Mouse (Mus musculus) limb, embryonic 11.5 days (tissue): ENCODE measurements at regions not wholly inside any gene's neighbourhood (a gene's known extent, or its start where the extent isn't known, plus 50 kb on each side); places are given as distances from the start of the nearest gene placed in this dataset.
A peak's percentile ranks its signal among the peaks of the same experiment; 100 is the strongest.

Source experiments
- ATAC-seq: fragments of 200-750 bp; cut with Nextera tagmentation; 2 replicates; pipeline ENCODE4 v1.8.0; 2017; ENCODE audit warnings: low read depth; ENCODE audit not compliant: insufficient number of reproducible peaks, low FRiP score, low TSS enrichment
- DNase-seq: peaks from one replicate; pipeline ENCODE4 v3.0.0-alpha.2; 2015; ENCODE audit warnings: low spot score
- H3K27ac ChIP-seq: fragments of 300-500 bp; sonication (generic); replicated peaks from 2 replicates; pipeline ENCODE4 v1.5.1; 2014; ENCODE audit warnings: low read depth, mild to moderate bottlenecking, low read length
- H3K27me3 ChIP-seq: fragments of 300-500 bp; sonication (generic); 2 replicates; pipeline ENCODE4 v1.6.1; 2014; ENCODE audit warnings: mild to moderate bottlenecking, low read length, mixed read lengths; ENCODE audit not compliant: control insufficient read depth, insufficient read depth
- H3K36me3 ChIP-seq: fragments of 300-500 bp; sonication (generic); 2 replicates; pipeline ENCODE4 v1.6.1; 2014; ENCODE audit warnings: mild to moderate bottlenecking, low read length, moderate library complexity, mixed read lengths; ENCODE audit not compliant: control insufficient read depth, insufficient read depth
- H3K4me1 ChIP-seq: fragments of 300-500 bp; sonication (generic); 2 replicates; pipeline ENCODE4 v1.6.1; 2014; ENCODE audit warnings: low read length, mixed read lengths; ENCODE audit not compliant: control insufficient read depth, insufficient read depth
- H3K4me2 ChIP-seq: fragments of 300-500 bp; sonication (generic); 2 replicates; pipeline ENCODE4 v1.6.1; 2014; ENCODE audit warnings: low read depth, mild to moderate bottlenecking, moderate library complexity; ENCODE audit not compliant: severe bottlenecking
- H3K4me3 ChIP-seq: fragments of 300-500 bp; sonication (generic); 2 replicates; pipeline ENCODE4 v1.5.1; 2014; ENCODE audit warnings: low read depth, low read length
- H3K9ac ChIP-seq: fragments of 300-500 bp; sonication (generic); 2 replicates; pipeline ENCODE4 v1.6.1; 2014; ENCODE audit warnings: mild to moderate bottlenecking, low read length
- H3K9me3 ChIP-seq: fragments of 300-500 bp; sonication (generic); 2 replicates; pipeline ENCODE4 v1.6.1; 2016; ENCODE audit warnings: low read length; ENCODE audit not compliant: control insufficient read depth
- WGBS: fragments of 180-500 bp; shearing (Covaris S2); extraction: QIAGEN DNeasy Blood & Tissue Kit; methylation state at CpG from one replicate; pipeline ENCODE4 v1.1.7; 2014; 5-methylcytosine and 5-hydroxymethylcytosine counted together

- no peak for DNase-seq
- no peak for ATAC-seq
Observed at GRCm38 (mm10) chr9:115708199-115708934, 200.9 kb upstream of the Gadl1 start.

GRCm38 (mm10) chr9:115710039-115710739 is 199.1 kb upstream of the Gadl1 start:
- WGBS: 81% methylated on average over 14 of the region's 14 CpGs
- no peaks in the 10 kb centered on the region for H3K27me3 ChIP-seq

More at GRCm38 (mm10) chr9:115708199-115708934, 200.9 kb upstream of the Gadl1 start:
- no peaks in the 10 kb centered on the region for H3K4me1 ChIP-seq
- no peaks in the 10 kb centered on the region for H3K36me3 ChIP-seq
- no peak overlapping the region for H3K4me3 ChIP-seq
- H3K9me3 ChIP-seq: no peaks in the 10 kb centered on the region
- no peaks in the 10 kb centered on the region for H3K27me3 ChIP-seq
- no peak overlapping the region for H3K27ac ChIP-seq
- no peak overlapping the region; the same call in 1 of the 2 replicates for H3K9ac ChIP-seq
- WGBS: 53% methylated on average over 8 of the region's 8 CpGs
- H3K4me2 ChIP-seq: no peak overlapping the region

GRCm38 (mm10) chr9:115720306-115720705 is 188.9 kb upstream of the Gadl1 start:
- no peak for DNase-seq
- no peak overlapping the region for H3K9ac ChIP-seq
- WGBS: 92% methylated on average over 2 of the region's 2 CpGs

More at GRCm38 (mm10) chr9:115710039-115710739, 199.1 kb upstream of the Gadl1 start:
- H3K36me3 ChIP-seq: no peaks in the 10 kb centered on the region
- ATAC-seq: no peak
- DNase-seq: peak; percentile 54
- no peak overlapping the region for H3K27ac ChIP-seq
- H3K4me2 ChIP-seq: no peak overlapping the region
- H3K9me3 ChIP-seq: no peaks in the 10 kb centered on the region
- H3K4me3 ChIP-seq: no peak overlapping the region
- H3K4me1 ChIP-seq: no peaks in the 10 kb centered on the region
- H3K9ac ChIP-seq: no peak overlapping the region

GRCm38 (mm10) chr9:115720841-115721240 is 188.4 kb upstream of the Gadl1 start:
- H3K36me3 ChIP-seq: no peaks in the 10 kb centered on the region
- no peak overlapping the region for H3K4me3 ChIP-seq
- no peaks in the 10 kb centered on the region for H3K27me3 ChIP-seq
- no peak overlapping the region for H3K4me2 ChIP-seq
- no peak overlapping the region for H3K9ac ChIP-seq
- no peak for DNase-seq
- ATAC-seq: no peak
- no peaks in the 10 kb centered on the region for H3K9me3 ChIP-seq
- no peak overlapping the region for H3K27ac ChIP-seq
- H3K4me1 ChIP-seq: no peaks in the 10 kb centered on the region
- WGBS: 88% methylated on average over 2 of the region's 2 CpGs

More at GRCm38 (mm10) chr9:115720306-115720705, 188.9 kb upstream of the Gadl1 start:
- Histone ChIP-seq H3K27me3 (no peaks in the 10 kb centered on the region), H3K36me3 (no peaks in the 10 kb centered on the region), H3K4me1 (no peaks in the 10 kb centered on the region), H3K4me2 (no peak overlapping the region), H3K9me3 (no peaks in the 10 kb centered on the region), H3K27ac (no peak overlapping the region), H3K4me3 (no peak overlapping the region)
- ATAC-seq: no peak

GRCm38 (mm10) chr9:115724063-115724462 is 185.2 kb upstream of the Gadl1 start:
- ATAC-seq (no peak), DNase-seq (no peak)
- Histone ChIP-seq H3K27ac (no peak overlapping the region), H3K4me3 (no peak overlapping the region), H3K4me2 (no peak overlapping the region), H3K9ac (no peak overlapping the region), H3K4me1 (no peaks in the 10 kb centered on the region), H3K9me3 (no peaks in the 10 kb centered on the region), H3K27me3 (no peaks in the 10 kb centered on the region), H3K36me3 (no peaks in the 10 kb centered on the region)
- 25% methylated on average over 2 of the region's 2 CpGs for WGBS

GRCm38 (mm10) chr9:115727361-115727760 is 181.9 kb upstream of the Gadl1 start:
- Histone ChIP-seq H3K36me3 (no peaks in the 10 kb centered on the region), H3K27ac (no peak overlapping the region), H3K4me2 (no peak overlapping the region), H3K9ac (no peak overlapping the region), H3K27me3 (no peaks in the 10 kb centered on the region), H3K9me3 (no peaks in the 10 kb centered on the region), H3K4me1 (no peaks in the 10 kb centered on the region), H3K4me3 (no peak overlapping the region)
- DNase-seq (no peak), ATAC-seq (no peak)
- 89% methylated on average over 5 of the region's 5 CpGs for WGBS

- Histone ChIP-seq H3K9ac (no peak overlapping the region), H3K4me2 (no peak overlapping the region), H3K36me3 (no peaks in the 10 kb centered on the region), H3K27me3 (no peaks in the 10 kb centered on the region), H3K9me3 (no peaks in the 10 kb centered on the region), H3K4me3 (no peak overlapping the region), H3K27ac (no peak overlapping the region), H3K4me1 (no peaks in the 10 kb centered on the region)
- no peak for ATAC-seq
- DNase-seq: peak; percentile 26
- 43% methylated on average over 6 of the region's 6 CpGs for WGBS
Observed at GRCm38 (mm10) chr9:115731557-115731956, 177.7 kb upstream of the Gadl1 start.

GRCm38 (mm10) chr9:115733104-115733503 is 176.2 kb upstream of the Gadl1 start:
- Histone ChIP-seq H3K27ac (no peak overlapping the region), H3K9ac (no peak overlapping the region), H3K27me3 (no peaks in the 10 kb centered on the region), H3K36me3 (no peaks in the 10 kb centered on the region), H3K9me3 (no peaks in the 10 kb centered on the region), H3K4me2 (no peak overlapping the region), H3K4me1 (no peaks in the 10 kb centered on the region), H3K4me3 (no peak overlapping the region)
- no peak for ATAC-seq
- WGBS: 91% methylated on average over 4 of the region's 4 CpGs
- no peak for DNase-seq
